Mouse (Mus musculus): ENCODE results near the gene Slc16a13. TPM values are rescaled to one million over a fixed set of nuclear protein-coding genes. Genes with fewer than 3 reads are reported as not detected.

Gene Slc16a13
- total and polyA plus RNA-seq, 3 experiments: 2.2 to 4.0 (median 2.8) TPM

DNA sequence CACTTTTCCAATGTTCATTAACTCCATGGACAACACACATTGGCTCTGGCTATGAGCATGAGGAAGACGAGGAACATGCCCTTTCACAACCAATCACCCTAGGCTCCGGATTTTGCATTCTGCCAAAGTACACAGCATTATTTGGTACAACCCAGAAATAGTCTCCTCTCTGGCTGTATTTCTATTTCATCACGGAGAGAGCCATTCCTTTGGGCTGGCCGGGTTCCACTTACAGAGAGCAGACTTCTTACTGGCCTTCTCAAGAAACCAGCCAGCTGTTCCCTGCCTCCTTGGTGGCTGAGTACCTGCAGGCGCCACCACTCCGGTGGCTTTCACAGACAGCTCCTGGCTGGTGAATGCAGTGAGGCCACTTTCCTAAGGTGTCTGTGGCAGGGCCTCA lies 8.4 kb downstream of the Slc16a13 start, which contains the start of gene Slc16a11:
TSS of gene Slc16a11 (plus strand) at position 330 of the 400 bp plus-strand sequence.
- H3K27me3 ChIP-seq (ENCODE audit: control insufficient read depth, insufficient read depth, low read length): peaks cover 4% of the 10 kb centered on the region; the same call in 1 of the 2 replicates
- no peak for DNase-seq
- 53% methylated on average over 6 of the region's 6 CpGs for WGBS
- no peak within 1 kb of the TSS for H3K27ac ChIP-seq
- intact Hi-C loops (cut with DNase I): loop anchor here (1.0 to 5.0 kb wide), 3 partner anchors 40 to 158 kb away; partner anchors contain the start of gene Asgr1
- TF ChIP-seq EP300 (IDR thresholded peaks at IDR 0.05; ENCODE audit: insufficient read depth, low read depth, low read length) (no peak), CTCF (IDR thresholded peaks at IDR 0.05) (no peak), POLR2A (IDR thresholded peaks at IDR 0.05; ENCODE audit: insufficient read depth, low read depth, low read length) (no peak)
- no peak within 1 kb of the TSS for H3K9ac ChIP-seq (ENCODE audit: low read depth, low read length)
- H3K36me3 ChIP-seq (ENCODE audit: control insufficient read depth, insufficient read depth, low read length): no peaks in the 10 kb centered on the region
- no peaks in the 10 kb centered on the region for H3K79me2 ChIP-seq (replicated peaks; ENCODE audit: control insufficient read depth, insufficient read depth, low read length)
- peak within 1 kb of the TSS; percentile 47 for H3K4me3 ChIP-seq
- H3K4me1 ChIP-seq (ENCODE audit: control insufficient read depth, insufficient read depth, low read length): peaks cover 3% of the 10 kb centered on the region

DNA sequence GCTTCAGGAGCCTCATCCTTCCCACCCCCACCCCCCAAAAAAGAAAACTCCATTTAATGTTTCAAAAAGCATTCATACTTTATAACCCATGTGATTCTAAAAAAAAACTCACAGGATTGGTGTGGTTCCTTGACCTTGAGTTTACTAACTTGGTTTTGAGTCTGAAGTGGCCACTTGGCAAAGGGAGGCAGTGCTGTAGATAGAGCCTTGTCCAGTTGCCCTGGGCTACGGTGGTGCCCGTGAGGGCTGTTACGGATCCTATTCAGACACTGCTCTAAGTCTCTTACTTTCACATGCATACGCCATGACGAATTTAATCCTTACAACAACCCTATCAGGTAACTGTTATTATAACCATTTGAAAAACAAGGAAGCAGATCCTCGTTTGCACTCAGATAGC lies 8.9 kb downstream of the Slc16a13 start:
- no peak overlapping the region for H3K9ac ChIP-seq (ENCODE audit: low read depth, low read length)
- H3K4me3 ChIP-seq: no peak overlapping the region
- H3K4me1 ChIP-seq (ENCODE audit: control insufficient read depth, insufficient read depth, low read length): peaks cover 4% of the 10 kb centered on the region
- 75% methylated on average over 6 of the region's 6 CpGs for WGBS
- no peak overlapping the region for H3K27ac ChIP-seq
- intact Hi-C loops (cut with DNase I): loop anchor here (1.0 to 5.0 kb wide), 3 partner anchors 40 to 157 kb away; partner anchors contain the start of gene Asgr1
- no peak for TF ChIP-seq CTCF (IDR thresholded peaks at IDR 0.05)
- no peak for TF ChIP-seq EP300 (IDR thresholded peaks at IDR 0.05; ENCODE audit: insufficient read depth, low read depth, low read length)
- no peak for TF ChIP-seq POLR2A (IDR thresholded peaks at IDR 0.05; ENCODE audit: insufficient read depth, low read depth, low read length)
- no peak for DNase-seq
- H3K27me3 ChIP-seq (ENCODE audit: control insufficient read depth, insufficient read depth, low read length): peaks cover 4% of the 10 kb centered on the region; the same call in 1 of the 2 replicates
- H3K79me2 ChIP-seq (replicated peaks; ENCODE audit: control insufficient read depth, insufficient read depth, low read length): no peaks in the 10 kb centered on the region
- H3K36me3 ChIP-seq (ENCODE audit: control insufficient read depth, insufficient read depth, low read length): no peaks in the 10 kb centered on the region

DNA sequence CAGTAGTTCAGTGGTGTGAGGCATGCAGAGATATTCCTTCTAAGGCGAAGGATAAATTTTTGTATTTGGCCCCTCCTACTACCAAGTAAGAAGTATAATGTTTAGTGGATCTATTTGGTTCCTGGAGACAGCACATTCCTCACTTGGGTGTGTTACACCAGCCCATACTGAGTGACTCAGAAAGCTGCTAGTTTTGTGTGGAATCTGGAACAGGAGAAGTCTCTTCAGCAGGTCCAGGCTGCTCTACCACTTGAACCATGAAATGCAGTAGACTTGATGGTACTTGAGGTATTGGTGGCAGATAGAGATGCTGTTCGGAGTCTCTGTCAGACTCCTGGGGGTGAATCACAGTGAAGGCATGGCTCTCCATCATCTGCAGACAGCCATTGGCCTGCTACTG lies 10.2 kb downstream of the Slc16a13 start:
- no peak for TF ChIP-seq CTCF (IDR thresholded peaks at IDR 0.05)
- no peak for TF ChIP-seq EP300 (IDR thresholded peaks at IDR 0.05; ENCODE audit: insufficient read depth, low read depth, low read length)
- TF ChIP-seq POLR2A (IDR thresholded peaks at IDR 0.05; ENCODE audit: insufficient read depth, low read depth, low read length): no peak
- peaks cover 9% of the 10 kb centered on the region for H3K4me1 ChIP-seq (ENCODE audit: control insufficient read depth, insufficient read depth, low read length)
- H3K9ac ChIP-seq (ENCODE audit: low read depth, low read length): no peak overlapping the region
- H3K4me3 ChIP-seq: no peak overlapping the region
- H3K79me2 ChIP-seq (replicated peaks; ENCODE audit: control insufficient read depth, insufficient read depth, low read length): no peaks in the 10 kb centered on the region
- peaks cover 4% of the 10 kb centered on the region; the same call in 1 of the 2 replicates for H3K27me3 ChIP-seq (ENCODE audit: control insufficient read depth, insufficient read depth, low read length)
- WGBS: 91% methylated on average over 2 of the region's 2 CpGs
- H3K27ac ChIP-seq: no peak overlapping the region
- intact Hi-C loops (cut with DNase I): loop anchor here (5.0 kb wide), 1 partner anchor 38 kb away; no protein-coding TSS in a partner anchor
- DNase-seq: no peak
- no peaks in the 10 kb centered on the region for H3K36me3 ChIP-seq (ENCODE audit: control insufficient read depth, insufficient read depth, low read length)

- Histone ChIP-seq H3K4me1 (ENCODE audit: control insufficient read depth, insufficient read depth, low read length) (peaks cover 9% of the 10 kb centered on the region), H3K79me2 (replicated peaks; ENCODE audit: control insufficient read depth, insufficient read depth, low read length) (no peaks in the 10 kb centered on the region), H3K4me3 (no peak overlapping the region), H3K27me3 (ENCODE audit: control insufficient read depth, insufficient read depth, low read length) (peaks cover 2% of the 10 kb centered on the region; the same call in 1 of the 2 replicates), H3K9ac (ENCODE audit: low read depth, low read length) (no peak overlapping the region), H3K36me3 (ENCODE audit: control insufficient read depth, insufficient read depth, low read length) (no peaks in the 10 kb centered on the region), H3K27ac (no peak overlapping the region)
- WGBS: 67% methylated on average over 5 of the region's 5 CpGs
- intact Hi-C loops (cut with DNase I): no loop called here
- DNase-seq: no peak
- TF ChIP-seq EP300 (IDR thresholded peaks at IDR 0.05; ENCODE audit: insufficient read depth, low read depth, low read length): no peak
- TF ChIP-seq CTCF (IDR thresholded peaks at IDR 0.05): no peak
- TF ChIP-seq POLR2A (IDR thresholded peaks at IDR 0.05; ENCODE audit: insufficient read depth, low read depth, low read length): no peak
These were observed 12.0 kb downstream of the Slc16a13 start for GRCm38 (mm10) chr11:70208778-70209388.

GRCm38 (mm10) chr11:70207283-70207682 lies 13.6 kb downstream of the Slc16a13 start:
- H3K4me3 ChIP-seq: no peak overlapping the region
- H3K36me3 ChIP-seq (ENCODE audit: control insufficient read depth, insufficient read depth, low read length): no peaks in the 10 kb centered on the region
- TF ChIP-seq EP300 (IDR thresholded peaks at IDR 0.05; ENCODE audit: insufficient read depth, low read depth, low read length) (no peak), CTCF (IDR thresholded peaks at IDR 0.05) (0 out of 2 replicates have a peak, but pooled peaks have one; percentile 5)
- no peaks in the 10 kb centered on the region for H3K79me2 ChIP-seq (replicated peaks; ENCODE audit: control insufficient read depth, insufficient read depth, low read length)
- intact Hi-C loops (cut with DNase I): no loop called here
- H3K27ac ChIP-seq: no peak overlapping the region
- peaks cover 6% of the 10 kb centered on the region for H3K4me1 ChIP-seq (ENCODE audit: control insufficient read depth, insufficient read depth, low read length)
- DNase-seq: no peak
- 29% methylated on average over 7 of the region's 7 CpGs for WGBS
- H3K9ac ChIP-seq (ENCODE audit: low read depth, low read length): no peak overlapping the region
- no peaks in the 10 kb centered on the region for H3K27me3 ChIP-seq (ENCODE audit: control insufficient read depth, insufficient read depth, low read length)

- TF ChIP-seq POLR2A (IDR thresholded peaks at IDR 0.05; ENCODE audit: insufficient read depth, low read depth, low read length): no peak
- no peak for TF ChIP-seq EP300 (IDR thresholded peaks at IDR 0.05; ENCODE audit: insufficient read depth, low read depth, low read length)
- no peak for TF ChIP-seq CTCF (IDR thresholded peaks at IDR 0.05)
- WGBS: 23% methylated on average over 2 of the region's 2 CpGs
- peaks cover 6% of the 10 kb centered on the region for H3K4me1 ChIP-seq (ENCODE audit: control insufficient read depth, insufficient read depth, low read length)
- H3K4me3 ChIP-seq: no peak overlapping the region
- no peaks in the 10 kb centered on the region for H3K36me3 ChIP-seq (ENCODE audit: control insufficient read depth, insufficient read depth, low read length)
- no peak overlapping the region for H3K27ac ChIP-seq
- H3K79me2 ChIP-seq (replicated peaks; ENCODE audit: control insufficient read depth, insufficient read depth, low read length): no peaks in the 10 kb centered on the region
- intact Hi-C loops (cut with DNase I): no loop called here
- H3K27me3 ChIP-seq (ENCODE audit: control insufficient read depth, insufficient read depth, low read length): no peaks in the 10 kb centered on the region
- DNase-seq: no peak
- no peak overlapping the region for H3K9ac ChIP-seq (ENCODE audit: low read depth, low read length)
These were observed 14.1 kb downstream of the Slc16a13 start for GRCm38 (mm10) chr11:70206801-70207200.
